Mouse (Mus musculus) midbrain, embryonic 16.5 days (tissue): ENCODE measurements around the gene Ddx54. TPM values are rescaled to one million over a fixed set of nuclear protein-coding genes. Genes with fewer than 3 reads are reported as not detected.
A peak's percentile ranks its signal among the peaks of the same experiment; 100 is the strongest.

Source experiments
- ATAC-seq: fragments of 200-750 bp; cut with Nextera tagmentation; 2 replicates; pipeline ENCODE4 v1.8.0; 2017; ENCODE audit warnings: moderate TSS enrichment
- H3K27ac ChIP-seq: fragments of 300-500 bp; sonication (generic); 2 replicates; pipeline ENCODE4 v1.5.1; 2014; ENCODE audit warnings: mild to moderate bottlenecking, low read length, mixed read lengths
- H3K27me3 ChIP-seq: fragments of 300-500 bp; sonication (generic); 2 replicates; pipeline ENCODE4 v1.6.1; 2014; ENCODE audit warnings: low read depth, low read length, mixed read lengths; ENCODE audit not compliant: control insufficient read depth, insufficient read depth
- H3K36me3 ChIP-seq: fragments of 300-500 bp; sonication (generic); 2 replicates; pipeline ENCODE4 v1.6.1; 2014; ENCODE audit warnings: mild to moderate bottlenecking, low read length, moderate library complexity, mixed read lengths; ENCODE audit not compliant: control insufficient read depth, insufficient read depth
- H3K4me1 ChIP-seq: fragments of 300-500 bp; sonication (generic); 2 replicates; pipeline ENCODE4 v1.6.1; 2014; ENCODE audit warnings: mild to moderate bottlenecking, low read length, mixed read lengths; ENCODE audit not compliant: control insufficient read depth, insufficient read depth
- H3K4me2 ChIP-seq: fragments of 300-500 bp; sonication (generic); 2 replicates; pipeline ENCODE4 v1.6.1; 2014; ENCODE audit warnings: mild to moderate bottlenecking, low read length, mixed read lengths
- H3K4me3 ChIP-seq: fragments of 300-500 bp; sonication (generic); 2 replicates; pipeline ENCODE4 v1.5.1; 2014; ENCODE audit warnings: low read depth, mild to moderate bottlenecking, low read length, moderate library complexity, mixed read lengths
- H3K9ac ChIP-seq: fragments of 300-500 bp; sonication (generic); 2 replicates; pipeline ENCODE4 v1.6.1; 2014; ENCODE audit warnings: low read depth, low read length, mixed read lengths
- H3K9me3 ChIP-seq: fragments of 300-500 bp; sonication (generic); replicated peaks from 2 replicates; pipeline ENCODE4 v1.6.1; 2014; ENCODE audit warnings: mild to moderate bottlenecking, low read length, mixed read lengths; ENCODE audit not compliant: control insufficient read depth, poor library complexity, severe bottlenecking
- WGBS: fragments of 180-500 bp; shearing (Covaris S2); extraction: QIAGEN DNeasy Blood & Tissue Kit; methylation state at CpG from one replicate; pipeline ENCODE4 v1.1.7; 2014; 5-methylcytosine and 5-hydroxymethylcytosine counted together
- polyA plus RNA-seq: library from polyadenylated mRNA; unstranded; fragments of >200 nt; fragmentation: Nextera tagmentation; extraction: Ambion mirVana; gene quantifications from 2 replicates; pipeline ENCODE4 v1.2.1, GENCODE M21; 2015

The Ddx54 gene
- polyA plus RNA-seq, 1 experiment from 2014 or later: 39.9 TPM

- H3K27me3 ChIP-seq: no peaks in the 10 kb centered on the region
- peak overlapping the region; percentile 72 for H3K9ac ChIP-seq
- H3K9me3 ChIP-seq: no peaks in the 10 kb centered on the region
- H3K27ac ChIP-seq: peak overlapping the region; percentile 92
- under 1% methylated on average over 68 of the region's 69 CpGs for WGBS
- H3K4me1 ChIP-seq: peaks cover 15% of the 10 kb centered on the region
- peak; percentile 94 for ATAC-seq
- H3K4me2 ChIP-seq: peak overlapping the region; percentile 81
- H3K4me3 ChIP-seq: peak overlapping the region; percentile 64
- H3K36me3 ChIP-seq: peaks cover 7% of the 10 kb centered on the region
These were observed 474 bp downstream of the Ddx54 start for GRCm38 (mm10) chr5:120612822-120613604.

- H3K27me3 ChIP-seq: no peaks in the 10 kb centered on the region
- peaks cover 29% of the 10 kb centered on the region for H3K36me3 ChIP-seq
- H3K4me3 ChIP-seq: no peak overlapping the region
- no peak for ATAC-seq
- H3K9me3 ChIP-seq: no peaks in the 10 kb centered on the region
- 98% methylated on average over 4 of the region's 4 CpGs for WGBS
- H3K27ac ChIP-seq: no peak overlapping the region
- no peak overlapping the region for H3K4me2 ChIP-seq
- H3K4me1 ChIP-seq: peaks cover 13% of the 10 kb centered on the region
- H3K9ac ChIP-seq: no peak overlapping the region
These were observed 3.4 kb downstream of the Ddx54 start for GRCm38 (mm10) chr5:120615903-120616302.

GRCm38 (mm10) chr5:120618778-120619177 lies 6.2 kb downstream of the Ddx54 start:
- Histone ChIP-seq H3K4me1 (peaks cover 5% of the 10 kb centered on the region), H3K27me3 (no peaks in the 10 kb centered on the region), H3K9ac (no peak overlapping the region), H3K4me2 (no peak overlapping the region), H3K4me3 (no peak overlapping the region), H3K9me3 (no peaks in the 10 kb centered on the region), H3K27ac (no peak overlapping the region), H3K36me3 (peaks cover 45% of the 10 kb centered on the region)
- WGBS: 85% methylated on average over 12 of the region's 12 CpGs
- ATAC-seq: no peak

GRCm38 (mm10) chr5:120619201-120619600 lies 6.7 kb downstream of the Ddx54 start:
- WGBS: 11% methylated on average over 5 of the region's 5 CpGs
- Histone ChIP-seq H3K27ac (no peak overlapping the region), H3K9me3 (no peaks in the 10 kb centered on the region), H3K4me3 (no peak overlapping the region), H3K4me1 (peaks cover under 1% of the 10 kb centered on the region; the same call in 1 of the 2 replicates), H3K27me3 (no peaks in the 10 kb centered on the region), H3K36me3 (peaks cover 48% of the 10 kb centered on the region), H3K9ac (no peak overlapping the region), H3K4me2 (no peak overlapping the region)
- ATAC-seq: no peak

GRCm38 (mm10) chr5:120620375-120621077 lies 8.0 kb downstream of the Ddx54 start:
- no peak overlapping the region for H3K9ac ChIP-seq
- no peaks in the 10 kb centered on the region for H3K27me3 ChIP-seq
- H3K27ac ChIP-seq: no peak overlapping the region
- H3K4me3 ChIP-seq: no peak overlapping the region
- no peaks in the 10 kb centered on the region for H3K4me1 ChIP-seq
- peak; percentile 41 for ATAC-seq
- no peak overlapping the region for H3K4me2 ChIP-seq
- peaks cover 50% of the 10 kb centered on the region for H3K36me3 ChIP-seq
- no peaks in the 10 kb centered on the region for H3K9me3 ChIP-seq
- 70% methylated on average over 18 of the region's 18 CpGs for WGBS

GRCm38 (mm10) chr5:120621078-120621765 lies 8.7 kb downstream of the Ddx54 start:
- Histone ChIP-seq H3K4me2 (no peak overlapping the region), H3K4me3 (no peak overlapping the region), H3K9ac (no peak overlapping the region), H3K36me3 (peaks cover 50% of the 10 kb centered on the region), H3K4me1 (no peaks in the 10 kb centered on the region), H3K9me3 (no peaks in the 10 kb centered on the region), H3K27me3 (no peaks in the 10 kb centered on the region), H3K27ac (no peak overlapping the region)
- 97% methylated on average over 23 of the region's 23 CpGs for WGBS
- peak; percentile 3; the same call in 1 of the 2 replicates for ATAC-seq

- Histone ChIP-seq H3K27ac (no peak overlapping the region), H3K27me3 (no peaks in the 10 kb centered on the region), H3K9me3 (no peaks in the 10 kb centered on the region), H3K36me3 (peaks cover 54% of the 10 kb centered on the region), H3K4me2 (no peak overlapping the region), H3K4me1 (no peaks in the 10 kb centered on the region), H3K9ac (no peak overlapping the region), H3K4me3 (no peak overlapping the region)
- ATAC-seq: no peak
- WGBS: 87% methylated on average over 10 of the region's 10 CpGs
These were observed 9.3 kb downstream of the Ddx54 start for GRCm38 (mm10) chr5:120621846-120622197.

GRCm38 (mm10) chr5:120622198-120622851 lies 9.8 kb downstream of the Ddx54 start:
- H3K4me1 ChIP-seq: no peaks in the 10 kb centered on the region
- H3K4me2 ChIP-seq: no peak overlapping the region
- H3K9ac ChIP-seq: no peak overlapping the region
- no peak overlapping the region for H3K27ac ChIP-seq
- no peaks in the 10 kb centered on the region for H3K27me3 ChIP-seq
- peaks cover 51% of the 10 kb centered on the region for H3K36me3 ChIP-seq
- 70% methylated on average over 5 of the region's 5 CpGs for WGBS
- no peaks in the 10 kb centered on the region for H3K9me3 ChIP-seq
- H3K4me3 ChIP-seq: no peak overlapping the region
- ATAC-seq: no peak
